ENCODE assay signal across 8 mouse cellular contexts in the genomic region with DNA sequence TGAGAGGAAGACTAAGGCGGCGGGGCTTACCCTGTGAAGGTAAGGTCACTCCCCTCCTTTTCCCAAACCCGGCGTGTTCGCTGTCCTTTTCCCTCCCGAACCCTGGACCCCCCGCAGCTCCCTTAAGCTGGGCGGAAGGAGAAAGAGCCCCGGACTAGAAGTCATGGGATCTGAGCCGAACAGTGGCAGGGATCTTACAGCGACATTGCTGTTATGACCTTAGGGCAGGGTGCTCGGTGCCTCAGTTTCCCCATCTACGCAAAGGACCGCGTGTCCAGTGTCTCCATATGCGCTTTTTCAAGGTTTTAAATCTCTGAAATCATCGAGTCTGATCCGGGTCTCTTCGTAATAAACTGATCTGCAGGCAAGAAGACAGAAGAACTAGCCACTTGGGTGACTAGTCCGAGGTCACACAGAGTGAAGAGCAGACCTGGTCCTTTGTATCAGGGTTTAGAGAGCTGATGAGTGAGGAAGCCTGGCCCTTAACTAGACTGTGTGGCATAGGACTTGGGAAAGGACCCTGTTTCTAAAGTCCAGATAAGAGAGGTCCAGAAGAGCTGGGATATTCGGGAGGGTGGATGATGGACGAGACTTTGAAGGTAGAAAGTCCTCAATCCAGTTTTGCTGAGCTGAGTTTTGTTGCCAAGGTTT. TPM values are rescaled to one million over a fixed set of nuclear protein-coding genes. Genes with fewer than 3 reads are reported as not detected.
DNase-seq lines count a peak whose midpoint lies in the region; ATAC-seq and TF ChIP-seq lines count a peak whose summit lies in the region.

No protein-coding gene starts in this region.

- peak overlapping the region; percentile 86 for H3K4me3 ChIP-seq in lung, adult 2 months (replicated peaks; ENCODE audit: extremely low read depth, low read depth, low read length)
- H3K4me3 ChIP-seq in brown adipose tissue, adult 24 weeks (ENCODE audit: insufficient read depth, low read depth, low read length), result peak overlapping the region; percentile 72
- H3K4me3 ChIP-seq in hindbrain, embryonic 11.5 days (ENCODE audit: low read depth, low read length), result peak overlapping the region; percentile 68
- H3K4me3 ChIP-seq in midbrain, embryonic 10.5 days, result peak overlapping the region; percentile 81

- H3K27ac ChIP-seq in brown adipose tissue, adult 24 weeks (replicated peaks; ENCODE audit: low read depth, low read length), result peak overlapping the region; percentile 28
- H3K27ac ChIP-seq in hindbrain, embryonic 11.5 days (ENCODE audit: low read depth, low read length), result peak overlapping the region; percentile 27; the same call in 1 of the 2 replicates
- peak overlapping the region; percentile 87 for H3K27ac ChIP-seq in midbrain, embryonic 10.5 days (replicated peaks)

- WGBS in lung, adult 2 months, result under 1% methylated on average over 22 of the region's 22 CpGs
- WGBS in hindbrain, embryonic 11.5 days, result under 1% methylated on average over 22 of the region's 22 CpGs
- WGBS in midbrain, embryonic 10.5 days, result under 1% methylated on average over 21 of the region's 22 CpGs

- H3K27me3 ChIP-seq in hindbrain, embryonic 11.5 days (ENCODE audit: control insufficient read depth, insufficient read depth, low read length), result no peaks in the 10 kb centered on the region
- H3K27me3 ChIP-seq in midbrain, embryonic 10.5 days (ENCODE audit: low read depth, poor library complexity, severe bottlenecking), result no peaks in the 10 kb centered on the region

- H3K4me2 ChIP-seq in hindbrain, embryonic 11.5 days (replicated peaks; ENCODE audit: low read depth, low read length), result peak overlapping the region; percentile 66

- H3K9me3 ChIP-seq in hindbrain, embryonic 11.5 days (ENCODE audit: control insufficient read depth, low read length), result no peaks in the 10 kb centered on the region
- no peaks in the 10 kb centered on the region for H3K9me3 ChIP-seq in midbrain, embryonic 10.5 days (replicated peaks)

- no peak for TF ChIP-seq CTCF in lung, adult 2 months (IDR thresholded peaks at IDR 0.05; ENCODE audit: insufficient read depth, low read length)

- peak; percentile 37 for DNase-seq in lung, adult 2 months
- no peak for DNase-seq in lung, postnatal 36 days
- no peak for DNase-seq in hindbrain, embryonic 11.5 days (ENCODE audit: low spot score)
- no peak for DNase-seq in midbrain, embryonic 10.5 days (ENCODE audit: low spot score)
- no peak for DNase-seq in layer of hippocampus, adult 8-10 months (ENCODE audit: low spot score in 2 of 2)
- DNase-seq in right cerebral cortex, postnatal 10 days (ENCODE audit: low spot score in 2 of 2), result no peak
- no peak for DNase-seq in frontal cortex, postnatal 36 days (ENCODE audit: low spot score in 2 of 2)

- ATAC-seq in hindbrain, embryonic 11.5 days (ENCODE audit: low FRiP score), result peak; percentile 28

- peaks cover 10% of the 10 kb centered on the region for H3K4me1 ChIP-seq in lung, adult 2 months (ENCODE audit: control insufficient read depth, insufficient read depth, low read length)
- H3K4me1 ChIP-seq in brown adipose tissue, adult 24 weeks (ENCODE audit: control insufficient read depth, insufficient read depth, insufficient read length, low read length), result 0 out of 2 replicates have a peak, but pooled peaks cover 3% of the 10 kb centered on the region
- no peaks in the 10 kb centered on the region for H3K4me1 ChIP-seq in hindbrain, embryonic 11.5 days (replicated peaks; ENCODE audit: control insufficient read depth, insufficient read depth, low read length)
- peaks cover 23% of the 10 kb centered on the region for H3K4me1 ChIP-seq in midbrain, embryonic 10.5 days

- H3K9ac ChIP-seq in hindbrain, embryonic 11.5 days (ENCODE audit: low read depth, low read length), result peak overlapping the region; percentile 69

- TF ChIP-seq POLR2A in lung, adult 2 months (IDR thresholded peaks at IDR 0.05; ENCODE audit: borderline replicate concordance, extremely low read depth, low read depth, low read length), result no peak

- no peaks in the 10 kb centered on the region for H3K36me3 ChIP-seq in hindbrain, embryonic 11.5 days (ENCODE audit: control insufficient read depth, insufficient read depth, low read length)
- no peaks in the 10 kb centered on the region for H3K36me3 ChIP-seq in midbrain, embryonic 10.5 days

RNA-seq across cellular contexts. Expression of a gene that starts 0.4 kb away (rescaled TPM):
- polyA plus RNA-seq in lung, adult 2 months (2012; rRNA removed), result 23.2 and 29.3 TPM in 2 replicates
- 18.6 and 21.6 TPM in 2 replicates for polyA plus RNA-seq in brown adipose tissue, adult 24 weeks (2012; ENCODE audit: insufficient read depth, insufficient read length, missing spikeins)
- 45.0 and 49.8 TPM in 2 replicates for polyA plus RNA-seq in hindbrain, embryonic 11.5 days (2014; fragmentation: Nextera tagmentation; extraction: Ambion mirVana)
- polyA plus RNA-seq in midbrain, embryonic 10.5 days (2016; fragmentation: Nextera tagmentation; extraction: Ambion mirVana), result 54.9 and 57.7 TPM in 2 replicates
- total RNA-seq in layer of hippocampus, adult 8-10 months (2022), result 10 to 100 TPM; 11.1 to 14.0 (median 12.6) TPM

RNA-seq across cellular contexts. Expression of a gene that starts 0.6 kb away (rescaled TPM):
- 35.6 and 41.5 TPM in 2 replicates for polyA plus RNA-seq in lung, adult 2 months (2012; rRNA removed)
- 13.0 and 13.5 TPM in 2 replicates for polyA plus RNA-seq in brown adipose tissue, adult 24 weeks (2012; ENCODE audit: insufficient read depth, insufficient read length, missing spikeins)
- 21.2 and 22.8 TPM in 2 replicates for polyA plus RNA-seq in hindbrain, embryonic 11.5 days (2014; fragmentation: Nextera tagmentation; extraction: Ambion mirVana)
- polyA plus RNA-seq in midbrain, embryonic 10.5 days (2016; fragmentation: Nextera tagmentation; extraction: Ambion mirVana), result 17.6 and 21.1 TPM in 2 replicates
- total RNA-seq in layer of hippocampus, adult 8-10 months (2022), result 10 to 100 TPM; 40.7 to 49.8 (median 46.1) TPM

RNA-seq across cellular contexts. Expression of a gene that starts 47.5 kb away (rescaled TPM):
- polyA plus RNA-seq in lung, adult 2 months (2012; rRNA removed), result 20.9 and 31.5 TPM in 2 replicates
- polyA plus RNA-seq in brown adipose tissue, adult 24 weeks (2012; ENCODE audit: insufficient read depth, insufficient read length, missing spikeins), result 52.5 and 76.2 TPM in 2 replicates
- polyA plus RNA-seq in hindbrain, embryonic 11.5 days (2014; fragmentation: Nextera tagmentation; extraction: Ambion mirVana), result 177 and 178 TPM in 2 replicates
- 175 and 185 TPM in 2 replicates for polyA plus RNA-seq in midbrain, embryonic 10.5 days (2016; fragmentation: Nextera tagmentation; extraction: Ambion mirVana)
- 10 to 100 TPM; 52.6 to 57.3 (median 53.7) TPM for total RNA-seq in layer of hippocampus, adult 8-10 months (2022)

RNA-seq across cellular contexts. Expression of a gene that starts 47.7 kb away (rescaled TPM):
- 6.3 and 7.9 TPM in 2 replicates for polyA plus RNA-seq in lung, adult 2 months (2012; rRNA removed)
- polyA plus RNA-seq in brown adipose tissue, adult 24 weeks (2012; ENCODE audit: insufficient read depth, insufficient read length, missing spikeins), result 5.1 and 5.4 TPM in 2 replicates
- polyA plus RNA-seq in hindbrain, embryonic 11.5 days (2014; fragmentation: Nextera tagmentation; extraction: Ambion mirVana), result 25.5 and 28.1 TPM in 2 replicates
- 34.3 and 35.2 TPM in 2 replicates for polyA plus RNA-seq in midbrain, embryonic 10.5 days (2016; fragmentation: Nextera tagmentation; extraction: Ambion mirVana)
- 10 to 100 TPM; 12.6 to 16.1 (median 14.0) TPM for total RNA-seq in layer of hippocampus, adult 8-10 months (2022)

Comparison
In these comparisons a context has a peak if more than half of its experiments do, and no peak if none do; other contexts are left out.
1. H3K27ac ChIP-seq: peak in every context shown above with its lines; median percentile 87 in midbrain, embryonic 10.5 days; 28 in brown adipose tissue, adult 24 weeks; 27 in hindbrain, embryonic 11.5 days.